Mouse (Mus musculus): ENCODE measurements around the gene Cers6.

- TF ChIP-seq CTCF (IDR thresholded peaks at IDR 0.05; ENCODE audit: low read depth) (no peak), EP300 (IDR thresholded peaks at IDR 0.05; ENCODE audit: low read depth) (no peak)
These were observed 287.9 kb downstream of the Cers6 start for GRCm38 (mm10) chr2:69149154-69149553.
